Mouse (Mus musculus) layer of hippocampus, adult 9-11 months (tissue): ENCODE measurements at regions not wholly inside any gene's neighbourhood (a gene's known extent, or its start where the extent isn't known, plus 50 kb on each side); places are given as distances from the start of the nearest gene placed in this dataset.
A peak's percentile ranks its signal among the peaks of the same experiment; 100 is the strongest.

Experiments
- DNase-seq: peaks from one replicate; pipeline ENCODE4 v3.0.0; 2022

DNA sequence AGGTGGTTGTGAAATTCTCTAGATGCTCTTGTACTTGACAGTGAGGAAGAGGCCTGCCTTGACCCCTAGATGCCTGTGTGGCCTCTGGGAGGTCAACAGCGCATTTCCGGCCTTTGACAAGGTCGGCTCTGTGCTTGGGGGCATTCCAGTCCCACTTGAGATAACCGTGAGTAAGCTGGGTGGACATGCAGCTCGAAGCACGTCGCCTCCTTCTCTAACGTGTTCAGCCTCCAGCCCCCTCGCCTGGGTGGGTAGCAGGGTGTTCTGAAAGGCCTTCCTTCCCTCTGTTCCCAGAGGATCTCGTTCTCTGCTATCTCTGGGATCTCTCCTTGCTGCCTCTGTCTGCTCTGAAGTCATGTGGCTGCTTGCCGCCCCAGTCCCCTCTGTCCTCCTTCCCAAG, 70.2 kb upstream of the Slc38a2 start:
- no peak for DNase-seq

- DNase-seq = peak; percentile 4
Measured at GRCm38 (mm10) chr15:96768301-96768993, 68.9 kb upstream of the Slc38a2 start.

DNA sequence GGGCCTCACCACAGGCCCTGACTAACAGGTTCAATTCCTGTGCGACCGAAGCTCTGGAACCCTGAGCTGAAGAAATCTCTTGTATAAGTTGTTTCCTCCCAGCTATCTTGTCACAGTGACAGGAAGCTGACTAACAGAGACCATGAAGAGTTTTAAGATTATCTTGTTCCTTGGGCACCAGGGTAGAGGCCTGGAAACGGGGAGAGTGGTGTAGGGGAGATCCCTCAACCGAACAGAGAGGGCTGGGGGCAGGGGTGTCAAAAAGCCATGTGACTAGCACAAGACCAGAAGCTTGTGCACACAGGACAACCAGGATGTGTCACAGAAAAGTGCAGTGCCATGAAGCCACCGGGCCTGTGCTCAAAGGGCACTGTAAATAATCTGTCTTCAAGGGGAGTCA, 67.7 kb upstream of the Slc38a2 start:
- no peak for DNase-seq

- no peak for DNase-seq
Measured at GRCm38 (mm10) chr15:96766238-96766637, 66.7 kb upstream of the Slc38a2 start.

DNA sequence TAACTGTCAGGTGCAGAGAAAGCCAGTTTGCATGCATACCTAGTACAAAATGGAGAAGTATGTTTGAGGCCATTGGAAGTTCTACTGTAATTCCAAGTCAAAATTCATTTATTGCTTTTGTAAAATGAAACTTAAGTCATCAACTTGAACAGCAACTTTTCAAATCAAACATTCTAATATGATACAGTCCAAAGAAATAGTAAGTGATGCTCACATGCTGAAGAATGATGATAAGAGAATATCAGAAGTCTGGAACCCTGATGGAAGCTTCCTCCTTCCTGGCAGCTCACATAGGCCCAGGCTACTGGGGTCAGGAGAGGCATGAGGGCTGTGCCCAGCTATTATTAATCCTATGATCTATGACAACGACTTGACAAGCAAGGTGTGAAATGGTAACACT, 64.1 kb upstream of the Slc38a2 start:
- DNase-seq = no peak

DNA sequence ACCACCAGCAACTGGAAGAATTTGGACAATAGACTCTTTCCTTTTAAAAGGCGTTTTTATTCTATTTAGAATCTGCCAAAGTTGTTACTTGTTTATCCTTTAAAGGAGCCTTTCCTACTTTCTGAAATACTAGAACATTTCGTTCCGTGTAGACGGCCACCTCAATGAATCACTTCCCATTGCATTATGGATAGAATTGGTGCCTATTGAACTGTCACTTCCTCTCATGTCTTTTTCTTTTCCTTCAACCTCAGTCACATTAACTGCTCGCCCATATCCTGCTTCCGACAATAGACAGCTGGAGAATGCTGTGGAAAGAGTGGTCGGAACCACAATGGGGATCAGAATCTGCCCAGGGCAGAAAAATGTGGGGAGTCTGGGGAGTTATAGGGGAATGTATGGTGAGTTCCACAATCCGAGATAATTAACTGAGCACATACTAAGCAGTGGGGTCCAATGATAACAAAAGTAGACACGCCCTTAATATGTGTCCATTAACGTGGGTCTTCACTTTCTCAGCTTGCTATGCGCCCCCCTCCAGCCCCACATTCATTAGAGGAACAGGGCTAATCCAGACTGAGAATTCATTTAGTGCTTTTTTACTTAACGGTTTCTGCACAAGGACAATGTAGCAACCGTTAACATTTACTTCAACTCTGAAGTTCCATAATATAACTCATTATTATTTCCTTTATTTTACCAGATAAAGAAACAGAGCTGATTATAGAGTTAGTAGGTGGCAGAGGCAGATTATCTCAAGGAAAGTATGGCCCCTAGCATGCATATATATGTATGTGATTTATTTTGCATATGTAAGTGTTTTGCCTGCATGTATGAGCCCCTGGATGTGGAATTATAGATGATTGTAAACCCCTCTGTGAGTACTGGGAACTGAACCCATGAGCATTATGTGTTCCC, 59.8 kb upstream of the Slc38a2 start:
- no peak for DNase-seq

DNA sequence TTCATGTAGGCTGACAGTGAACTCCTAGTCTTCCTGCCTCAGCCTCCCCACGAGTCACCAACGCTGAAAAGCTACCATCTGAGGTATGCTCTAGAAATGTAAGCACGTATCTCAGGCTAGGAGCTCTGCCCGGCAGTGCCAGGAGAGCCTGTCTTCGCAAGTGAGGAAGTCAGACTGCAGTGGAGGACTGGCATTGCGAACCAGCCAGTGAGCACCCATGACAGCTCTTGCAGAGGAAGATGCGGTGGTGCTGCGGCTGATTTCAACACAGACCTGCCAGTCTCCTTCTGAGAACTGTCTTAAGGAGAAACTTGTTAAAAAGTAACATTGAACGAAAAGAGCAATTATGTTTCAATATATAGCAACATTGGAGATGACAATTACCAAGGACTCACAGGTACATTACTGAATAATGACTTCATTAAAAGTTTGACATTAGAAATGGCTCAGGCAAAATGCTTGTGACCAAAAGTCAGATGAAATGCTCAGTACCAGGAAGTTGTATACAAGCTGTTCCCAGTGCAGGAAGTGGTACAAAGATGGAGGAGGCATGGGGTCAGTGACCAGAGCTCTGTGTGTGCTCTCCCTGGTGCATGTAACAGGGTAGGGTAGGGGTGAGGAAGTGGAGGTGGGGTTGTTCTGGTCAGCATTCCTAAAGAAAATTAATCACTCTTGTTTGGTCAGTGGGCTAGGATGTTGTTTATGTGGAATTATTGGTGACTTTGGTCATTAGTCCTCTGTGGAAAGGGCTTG, 58.1 kb upstream of the Slc38a2 start:
- peak; percentile 65 for DNase-seq

DNA sequence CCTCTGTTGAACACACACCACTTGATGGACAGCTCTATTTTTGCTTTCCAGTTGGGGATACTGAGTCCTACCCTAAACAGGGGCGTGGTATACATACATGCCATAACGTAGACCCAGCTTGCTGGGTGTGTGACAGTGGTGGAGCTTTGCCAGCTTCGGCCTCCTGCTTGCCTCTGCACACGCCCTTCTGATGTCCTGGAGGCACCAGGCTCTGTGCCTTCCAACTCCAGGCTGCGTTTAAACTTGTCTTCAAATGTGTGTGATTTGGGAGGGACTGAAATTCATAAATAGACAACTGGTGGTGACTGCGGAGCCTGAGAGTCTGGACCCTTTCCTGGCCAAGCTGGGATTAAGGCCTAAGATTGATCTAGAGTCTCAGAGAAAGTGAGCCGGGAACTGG, 56.9 kb upstream of the Slc38a2 start:
- no peak for DNase-seq

GRCm38 (mm10) chr15:96755951-96756350, 56.4 kb upstream of the Slc38a2 start:
- no peak for DNase-seq

- DNase-seq = no peak
Measured at GRCm38 (mm10) chr15:96755322-96755942, 55.9 kb upstream of the Slc38a2 start.

- no peak for DNase-seq
Measured at GRCm38 (mm10) chr15:96754079-96754478, 54.5 kb upstream of the Slc38a2 start.

DNA sequence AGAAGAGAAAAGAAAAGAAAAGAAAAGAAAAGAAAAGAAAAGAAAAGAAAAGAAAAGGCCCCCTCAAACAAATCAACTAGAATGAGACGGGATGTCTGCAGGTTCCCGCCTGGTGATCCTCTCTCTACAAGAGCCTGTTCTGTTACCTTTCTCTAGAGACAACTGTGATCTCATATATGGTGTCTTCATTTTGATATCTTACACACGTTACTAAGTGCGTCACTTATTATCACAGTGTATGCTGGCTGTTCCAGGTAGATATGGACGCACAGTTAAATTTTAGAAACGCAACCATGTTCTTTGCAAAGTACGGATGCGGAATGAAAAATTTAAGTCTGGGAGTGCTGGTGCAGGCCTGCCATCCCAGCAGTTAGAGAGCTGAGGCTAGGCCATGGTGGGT, 53.2 kb upstream of the Slc38a2 start:
- DNase-seq = no peak

- DNase-seq = no peak
Measured at GRCm38 (mm10) chr15:96752062-96752358, 52.5 kb upstream of the Slc38a2 start.

GRCm38 (mm10) chr15:96751243-96752061, 51.9 kb upstream of the Slc38a2 start:
- DNase-seq = no peak

DNA sequence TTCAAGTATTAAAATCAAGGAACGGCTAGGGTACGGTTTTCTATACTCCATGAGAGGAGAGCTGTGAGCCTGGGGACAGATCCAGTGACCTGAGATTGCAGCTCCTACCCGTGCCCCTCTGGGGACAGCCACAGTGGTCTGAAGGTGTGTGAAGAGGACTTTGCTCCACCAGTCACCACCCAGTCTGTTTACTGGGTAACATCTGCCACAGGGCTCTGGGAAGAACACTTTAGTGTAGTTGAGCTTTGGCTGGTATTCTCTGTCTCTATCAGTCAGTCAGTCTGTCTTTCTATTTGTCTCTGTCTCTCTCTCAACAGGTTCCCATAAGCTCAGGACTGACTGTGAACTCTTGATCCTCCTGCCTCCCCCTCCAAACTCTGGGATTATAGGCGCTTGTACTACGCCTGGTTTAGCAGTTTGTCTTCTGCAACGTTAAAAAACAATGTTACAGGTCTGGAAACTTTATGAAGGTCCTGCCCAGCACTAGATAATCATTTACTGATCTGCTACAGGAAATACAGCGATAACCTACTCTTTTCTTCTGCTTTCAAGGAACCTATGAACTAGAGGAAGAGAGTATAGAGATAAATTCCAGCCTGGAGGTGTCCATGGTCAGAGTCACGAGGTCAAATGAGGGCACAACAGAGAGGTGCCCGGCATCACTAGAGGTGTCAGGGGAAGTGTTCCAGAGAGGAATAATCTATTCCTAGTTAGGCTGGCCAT, 50.2 kb upstream of the Slc38a2 start:
- no peak for DNase-seq
